Mouse (Mus musculus) spleen, postnatal 4 days (tissue): Measurements from ENCODE around the gene Arhgap10.

Source experiments
- DNase-seq, 2 experiments: peaks; one replicate each; pipeline ENCODE4 v3.0.0; 2022; ENCODE audit warnings: low spot score in 2 of 2

The Arhgap10 gene

GRCm38 (mm10) chr8:77444166-77444870 lies 73.4 kb downstream of the Arhgap10 start:
- DNase-seq: no peak

GRCm38 (mm10) chr8:77442452-77442851 lies 75.3 kb downstream of the Arhgap10 start:
- no peak for DNase-seq

- no peak for DNase-seq
These were observed 76.8 kb downstream of the Arhgap10 start for GRCm38 (mm10) chr8:77440913-77441312.

- DNase-seq: no peak
These were observed 77.4 kb downstream of the Arhgap10 start for GRCm38 (mm10) chr8:77440324-77440880.

- DNase-seq: no peak
These were observed 78.1 kb downstream of the Arhgap10 start for GRCm38 (mm10) chr8:77439670-77440069.

GRCm38 (mm10) chr8:77437807-77438493 lies 79.8 kb downstream of the Arhgap10 start:
- DNase-seq: no peak

GRCm38 (mm10) chr8:77436013-77436990 lies 81.5 kb downstream of the Arhgap10 start:
- DNase-seq: no peak

- no peak for DNase-seq
These were observed 84.5 kb downstream of the Arhgap10 start for GRCm38 (mm10) chr8:77433221-77433620.

GRCm38 (mm10) chr8:77432726-77433125 lies 85.0 kb downstream of the Arhgap10 start:
- no peak for DNase-seq

- DNase-seq: no peak
These were observed 89.3 kb downstream of the Arhgap10 start for GRCm38 (mm10) chr8:77428420-77428819.

GRCm38 (mm10) chr8:77428015-77428414 lies 89.7 kb downstream of the Arhgap10 start:
- no peak for DNase-seq

GRCm38 (mm10) chr8:77427438-77427837 lies 90.3 kb downstream of the Arhgap10 start:
- DNase-seq: no peak

- no peak for DNase-seq
These were observed 93.9 kb downstream of the Arhgap10 start for GRCm38 (mm10) chr8:77423850-77424249.

- DNase-seq: peak in 1 of 2 experiments; percentile 23
These were observed 95.0 kb downstream of the Arhgap10 start for GRCm38 (mm10) chr8:77422632-77423252.

- no peak for DNase-seq
These were observed 96.2 kb downstream of the Arhgap10 start for GRCm38 (mm10) chr8:77421596-77421995.

GRCm38 (mm10) chr8:77419731-77420130 lies 98.0 kb downstream of the Arhgap10 start:
- peak; percentile 45 to 74 for DNase-seq

- no peak for DNase-seq
These were observed 101.0 kb downstream of the Arhgap10 start for GRCm38 (mm10) chr8:77416738-77417137.

GRCm38 (mm10) chr8:77416034-77416433 lies 101.7 kb downstream of the Arhgap10 start:
- DNase-seq: no peak

- DNase-seq: no peak
These were observed 106.5 kb downstream of the Arhgap10 start for GRCm38 (mm10) chr8:77411262-77411661.

GRCm38 (mm10) chr8:77410394-77410793 lies 107.4 kb downstream of the Arhgap10 start:
- DNase-seq: no peak

- no peak for DNase-seq
These were observed 109.1 kb downstream of the Arhgap10 start for GRCm38 (mm10) chr8:77408527-77409215.
